Mouse (Mus musculus) olfactory bulb, adult 2 months (tissue): ENCODE measurements around the gene Prl7c1. TPM values are rescaled to one million over a fixed set of nuclear protein-coding genes. Genes with fewer than 3 reads are reported as not detected.
"Not testable (repeated sequence)": the region's sequence is repeated elsewhere in the genome, so short reads cannot be mapped to it uniquely, and the experiment has no call there.

ENCODE experiments used
- H3K27ac ChIP-seq: fragments of 200-500 bp; 2 replicates; pipeline ENCODE4 v1.5.1; 2012; ENCODE audit warnings: low read depth, low read length; ENCODE audit not compliant: insufficient read depth
- H3K4me1 ChIP-seq: fragments of 200-500 bp; 2 replicates; pipeline ENCODE4 v1.6.1; 2012; ENCODE audit warnings: low read length; ENCODE audit not compliant: control insufficient read depth, insufficient read depth
- H3K4me3 ChIP-seq: fragments of 200-500 bp; 2 replicates; pipeline ENCODE4 v1.5.1; 2012; ENCODE audit warnings: mild to moderate bottlenecking, low read depth, low read length, moderate library complexity; ENCODE audit not compliant: insufficient read depth
- CTCF ChIP-seq: fragments of 200-500 bp; IDR thresholded peaks from 2 replicates; pipeline ENCODE4 v1.5.1; 2012; ENCODE audit warnings: low read depth, mild to moderate bottlenecking, low read length, moderate library complexity; ENCODE audit not compliant: insufficient read depth
- POLR2A ChIP-seq: fragments of 200-500 bp; IDR thresholded peaks from 2 replicates; pipeline ENCODE4 v1.6.1; 2012; ENCODE audit warnings: mild to moderate bottlenecking, low read depth, low read length, moderate library complexity; ENCODE audit not compliant: insufficient read depth
- WGBS: fragments of 180-500 bp; shearing (Covaris S2); methylation state at CpG from one replicate; pipeline ENCODE4 v1.1.7; 2018; 5-methylcytosine and 5-hydroxymethylcytosine counted together
- polyA plus RNA-seq: library from polyadenylated mRNA; stranded (reverse); fragments of >200 nt; gene quantifications from 2 replicates; pipeline ENCODE4 v1.2.4, GENCODE M21; 2012; ENCODE audit warnings: low replicate concordance; ENCODE audit not compliant: missing spikeins, insufficient read depth, insufficient read length

Gene Prl7c1
- not detected in 2 replicates for polyA plus RNA-seq

DNA sequence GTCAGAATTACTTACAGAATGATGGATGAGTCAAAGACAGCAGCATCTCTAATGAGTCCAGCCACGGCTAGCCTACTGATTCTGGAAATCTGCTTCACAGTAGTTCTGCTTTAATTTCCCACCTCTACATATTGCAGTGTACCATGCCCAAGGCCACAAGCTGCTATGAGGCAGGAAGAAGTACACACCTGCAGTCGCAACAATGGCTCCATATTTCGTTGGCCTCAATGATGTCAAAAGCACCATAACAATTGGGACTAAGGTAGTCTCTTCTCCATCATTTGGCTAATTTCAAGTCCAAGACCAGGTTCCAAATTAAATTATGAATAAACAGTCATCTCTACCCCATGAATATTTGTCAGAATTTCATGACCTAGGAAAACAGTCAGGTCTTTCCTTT lies at the start of gene Prl7c1:
Prl7c1 (minus strand) TSS at position 101 of the 400 bp plus-strand sequence.
- not testable (repeated sequence) for H3K4me1 ChIP-seq, H3K27ac ChIP-seq, H3K4me3 ChIP-seq
- 95% methylated on average over 3 of the region's 3 CpGs for WGBS

DNA sequence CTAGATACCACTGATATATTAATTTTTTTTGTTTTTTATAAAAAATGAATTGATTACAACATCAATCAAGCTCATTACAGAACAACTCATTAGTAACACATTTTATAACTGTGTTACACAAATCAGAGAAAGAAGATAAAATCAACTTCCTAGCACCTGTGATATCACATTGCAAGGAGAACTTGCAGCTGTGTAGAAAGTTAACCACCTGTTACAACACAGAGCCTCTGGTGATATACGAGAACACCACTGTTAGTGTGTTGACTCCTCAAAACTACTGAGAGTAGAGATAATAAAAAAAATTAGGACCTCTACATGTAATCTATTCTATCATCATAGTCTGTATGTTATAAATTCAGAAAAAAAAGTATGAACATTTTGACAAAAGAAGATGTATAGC lies 22.2 kb upstream of the Prl7c1 start:
- Histone ChIP-seq H3K27ac (no peak overlapping the region), H3K4me1 (no peaks in the 10 kb centered on the region), H3K4me3 (no peak overlapping the region)
- TF ChIP-seq CTCF: no peak
- no peak for TF ChIP-seq POLR2A
- WGBS: 94% methylated on average over 1 of the region's 1 CpGs

DNA sequence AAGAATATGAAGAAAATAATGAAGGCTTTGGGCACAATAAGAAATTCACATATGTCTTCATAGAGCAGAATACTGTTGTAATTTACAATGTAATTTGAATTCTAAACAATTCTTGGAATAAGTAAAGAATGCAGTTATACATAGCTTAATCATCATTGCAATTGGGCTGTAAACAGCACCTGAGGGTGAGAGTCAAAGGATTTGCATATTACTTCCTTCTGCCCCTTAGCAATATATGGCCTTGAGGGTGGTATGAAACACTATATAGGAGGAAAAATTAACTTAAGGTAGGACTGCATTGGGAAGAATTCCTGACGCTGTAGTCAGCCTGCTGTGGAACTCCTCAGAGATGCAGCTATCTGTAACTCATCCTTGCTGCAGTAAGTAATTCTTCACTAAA lies 20.8 kb upstream of the Prl7c1 start, which contains the start of gene Prl2a1:
Prl2a1 (plus strand) TSS at position 301 of the 400 bp plus-strand sequence.
- Histone ChIP-seq H3K27ac (no peak within 1 kb of the TSS), H3K4me3 (no peak within 1 kb of the TSS), H3K4me1 (no peaks in the 10 kb centered on the region)
- no peak for TF ChIP-seq POLR2A
- TF ChIP-seq CTCF: no peak
- 87% methylated on average over 1 of the region's 1 CpGs for WGBS

DNA sequence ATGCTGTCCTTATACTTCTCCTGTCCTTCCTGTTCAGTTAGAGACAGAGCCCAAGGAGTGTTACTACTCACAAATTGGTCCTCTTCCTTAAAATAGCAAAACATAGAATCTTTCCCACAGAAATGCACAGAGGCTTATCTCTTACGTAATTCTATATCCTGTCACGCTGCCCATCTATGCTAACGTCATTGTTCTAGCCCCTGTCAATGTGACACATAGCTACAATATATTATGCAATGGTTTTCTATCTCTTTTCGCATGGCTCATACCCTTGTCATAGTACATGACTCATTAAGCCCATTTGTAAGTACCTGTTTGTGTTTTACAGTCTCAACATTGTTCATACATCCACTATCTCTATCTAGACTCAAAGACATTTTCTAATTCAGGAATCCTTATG lies 18.7 kb upstream of the Prl7c1 start:
- Histone ChIP-seq H3K27ac (no peak overlapping the region), H3K4me3 (no peak overlapping the region), H3K4me1 (0 out of 2 replicates have a peak, but pooled peaks cover 2% of the 10 kb centered on the region)
- 95% methylated on average over 4 of the region's 4 CpGs for WGBS
- no peak for TF ChIP-seq CTCF
- TF ChIP-seq POLR2A: no peak

DNA sequence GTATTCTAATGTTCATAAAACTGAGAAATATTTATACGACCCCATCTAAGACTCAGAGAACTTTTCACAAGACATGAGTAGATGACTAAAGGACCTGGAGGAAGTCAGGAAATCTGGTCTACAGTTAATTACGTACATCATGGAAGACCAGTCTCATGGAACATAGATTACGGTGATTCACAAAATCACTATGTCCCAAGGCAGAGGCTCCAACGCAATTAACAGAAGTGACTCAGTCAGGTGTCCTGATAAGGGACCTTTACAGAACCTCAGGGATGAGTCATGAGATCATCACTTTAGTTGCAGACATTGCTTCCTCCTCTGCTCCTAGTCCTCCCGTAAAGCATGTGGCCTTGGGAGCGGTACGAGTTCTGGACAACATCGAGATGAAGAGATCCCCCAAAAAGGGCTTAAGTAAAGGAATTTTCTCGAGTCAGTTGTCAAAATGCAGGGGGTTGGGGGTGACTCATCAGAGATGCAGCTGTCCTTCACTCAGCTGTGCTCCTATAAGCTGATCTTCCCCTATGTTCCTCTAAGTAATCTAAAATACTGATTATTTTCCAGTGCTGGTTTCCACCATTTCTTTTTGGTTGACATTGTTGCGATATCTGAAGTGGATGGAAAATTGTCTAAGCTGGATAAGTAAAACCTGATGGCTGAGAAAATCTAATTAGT lies 46.0 kb downstream of the Prl7c1 start:
- no peak overlapping the region for H3K27ac ChIP-seq
- 83% methylated on average over 10 of the region's 10 CpGs for WGBS
- H3K4me3 ChIP-seq: no peak overlapping the region
- TF ChIP-seq POLR2A (no peak), CTCF (no peak)
- H3K4me1 ChIP-seq: no peaks in the 10 kb centered on the region

DNA sequence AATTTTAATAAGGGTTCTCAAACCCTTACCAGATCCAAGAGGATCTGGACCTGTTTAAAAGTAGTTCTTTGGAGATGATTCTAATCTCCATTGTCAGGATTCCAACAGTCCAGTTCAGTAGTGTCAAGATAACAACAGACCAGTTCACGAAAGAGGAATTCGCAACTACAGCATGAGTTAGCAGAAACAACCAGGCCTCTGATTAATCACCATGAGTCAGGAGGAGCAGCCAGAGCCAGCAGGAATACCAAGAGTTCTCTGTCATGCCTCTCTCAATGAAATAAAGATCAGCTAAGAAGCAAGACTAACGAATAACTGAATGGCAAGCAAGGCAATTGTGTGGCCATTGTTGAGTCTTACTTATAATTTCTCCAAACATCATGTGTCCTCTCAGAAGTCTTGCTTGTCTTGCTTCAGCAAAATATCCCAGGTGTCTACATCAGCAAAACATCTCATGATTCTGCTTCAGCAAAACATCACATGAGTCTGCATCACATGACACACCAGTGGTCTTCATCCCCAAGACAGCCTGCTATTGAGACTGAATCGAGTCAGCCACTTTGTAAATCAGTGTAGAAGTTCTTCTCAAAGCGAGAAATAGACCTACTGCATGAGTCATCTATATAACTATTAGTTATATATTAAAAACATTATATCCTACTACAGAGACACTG lies 50.2 kb downstream of the Prl7c1 start:
- 78% methylated on average over 5 of the region's 5 CpGs for WGBS
- not testable (repeated sequence) for H3K4me3 ChIP-seq, H3K27ac ChIP-seq, H3K4me1 ChIP-seq

DNA sequence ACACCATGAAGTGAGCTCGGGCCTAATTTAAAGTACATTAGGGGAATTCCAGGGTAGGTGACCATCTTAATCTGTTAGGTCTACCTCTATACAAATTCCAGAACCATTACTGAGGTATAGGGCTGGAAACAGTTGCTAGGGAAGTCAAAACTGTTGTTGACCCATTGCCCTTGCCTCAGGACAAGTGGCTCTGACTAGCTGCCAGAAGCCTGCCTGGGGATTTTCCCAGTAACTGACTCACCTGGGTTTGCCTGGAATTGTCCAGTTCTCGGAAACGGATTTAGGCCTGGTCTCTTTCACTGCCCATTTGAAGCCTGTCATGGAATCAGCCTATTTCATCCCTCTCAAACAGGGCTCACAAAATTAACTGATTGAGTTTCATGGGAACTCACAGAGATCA lies 55.5 kb downstream of the Prl7c1 start:
- not testable (repeated sequence) for H3K27ac ChIP-seq, H3K4me3 ChIP-seq, H3K4me1 ChIP-seq
- 93% methylated on average over 3 of the region's 3 CpGs for WGBS

Other genes starting within 250 kb of the Prl7c1 start
- gene Prl8a9, start 216.2 kb downstream of the Prl7c1 start, polyA plus RNA-seq: not detected in 2 replicates
- not detected in 2 replicates for gene Prl8a1, start 198.6 kb downstream of the Prl7c1 start, polyA plus RNA-seq
- gene Prl7b1, start 170.2 kb downstream of the Prl7c1 start, polyA plus RNA-seq: not detected in 2 replicates
- gene Prl7a1, start 138.3 kb downstream of the Prl7c1 start, polyA plus RNA-seq: not detected in 2 replicates
- gene Prl7a2, start 112.8 kb downstream of the Prl7c1 start, polyA plus RNA-seq: not detected in 2 replicates
- gene Prl7d1, start 64.1 kb downstream of the Prl7c1 start, polyA plus RNA-seq: not detected in 2 replicates
- not detected in 2 replicates for gene Prl2a1, start 20.9 kb upstream of the Prl7c1 start, polyA plus RNA-seq
- gene Prl2c1, start 68.5 kb upstream of the Prl7c1 start, polyA plus RNA-seq: not detected in 2 replicates
- gene Prl4a1, start 235.4 kb upstream of the Prl7c1 start, polyA plus RNA-seq: not detected in 2 replicates